In genomic region chr5:22014459-22014858, GRCm38 (mm10) we compare ENCODE assay signal across 22 mouse cellular contexts.
"Had no signal": no experiment of that assay in that cellular context is flagged by ENCODE, and none has a peak within 500 bp of the region (broad histone marks: within the 10 kb centered on the region; RNA-seq: fewer than 3 reads in every experiment).

No protein-coding gene starts in this region.

- H3K4me2 ChIP-seq: limb, embryonic 12.5 days; limb, embryonic 15.5 days; liver, embryonic 11.5 days; lung, embryonic 14.5 days; midbrain, embryonic 12.5 days had no signal

- H3K9ac ChIP-seq: limb, embryonic 12.5 days; limb, embryonic 15.5 days; liver, embryonic 14.5 days; liver, postnatal 0 days; lung, embryonic 14.5 days; midbrain, embryonic 12.5 days had no signal

- H3K27ac ChIP-seq: limb, embryonic 12.5 days; limb, embryonic 15.5 days; liver, embryonic 14.5 days; macrophage; midbrain, embryonic 12.5 days; stomach, postnatal 0 days had no signal

- ATAC-seq: liver, postnatal 0 days; lung, postnatal 0 days had no signal

- H3K4me3 ChIP-seq: limb, embryonic 12.5 days; limb, embryonic 15.5 days; midbrain, embryonic 12.5 days; myocyte had no signal

- H3K27me3 ChIP-seq: limb, embryonic 12.5 days; limb, embryonic 15.5 days; midbrain, embryonic 12.5 days had no signal

- H3K4me1 ChIP-seq: limb, embryonic 12.5 days; limb, embryonic 15.5 days; midbrain, embryonic 12.5 days had no signal

- H3K36me3 ChIP-seq: limb, embryonic 12.5 days; limb, embryonic 15.5 days; midbrain, embryonic 12.5 days had no signal

- H3K9me3 ChIP-seq: limb, embryonic 12.5 days; limb, embryonic 15.5 days; midbrain, embryonic 12.5 days had no signal

- DNase-seq: kidney, adult 18-20 months; kidney, adult 9 months; kidney, postnatal 14 days; kidney, postnatal 4 days; left cerebral cortex, postnatal 4 days; liver, postnatal 0 days; lung, embryonic 14.5 days; right cerebral cortex, adult 18-20 months; right cerebral cortex, postnatal 14 days; right cerebral cortex, postnatal 4 days; thymus, adult 2 months; thymus, postnatal 14 days; thymus, postnatal 4 days had no signal
